Mouse (Mus musculus) neural tube, embryonic 12.5 days (tissue): ENCODE results near the gene Mecom. TPM values are rescaled to one million over a fixed set of nuclear protein-coding genes. Genes with fewer than 3 reads are reported as not detected.

ENCODE experiments used
- ATAC-seq: fragments of 200-750 bp; cut with Nextera tagmentation; 2 replicates; pipeline ENCODE4 v1.8.0; 2017; ENCODE audit warnings: low read depth, mild to moderate bottlenecking, moderate TSS enrichment, moderate library complexity; ENCODE audit not compliant: low FRiP score
- H3K27ac ChIP-seq: fragments of 300-500 bp; sonication (generic); 2 replicates; pipeline ENCODE4 v1.5.1; 2016
- H3K27me3 ChIP-seq: fragments of 300-500 bp; sonication (generic); replicated peaks from 2 replicates; pipeline ENCODE4 v1.6.1; 2016; ENCODE audit warnings: mild to moderate bottlenecking
- H3K36me3 ChIP-seq: fragments of 300-500 bp; sonication (generic); 2 replicates; pipeline ENCODE4 v1.6.1; 2016; ENCODE audit warnings: mild to moderate bottlenecking
- H3K4me1 ChIP-seq: fragments of 300-500 bp; sonication (generic); 2 replicates; pipeline ENCODE4 v1.6.1; 2016
- H3K4me2 ChIP-seq: fragments of 300-500 bp; sonication (generic); replicated peaks from 2 replicates; pipeline ENCODE4 v1.6.1; 2016; ENCODE audit warnings: mild to moderate bottlenecking
- H3K4me3 ChIP-seq: fragments of 300-500 bp; sonication (generic); 2 replicates; pipeline ENCODE4 v1.5.1; 2016
- H3K9ac ChIP-seq: fragments of 300-500 bp; sonication (generic); 2 replicates; pipeline ENCODE4 v1.6.1; 2016; ENCODE audit warnings: mild to moderate bottlenecking
- H3K9me3 ChIP-seq: fragments of 300-500 bp; sonication (generic); 2 replicates; pipeline ENCODE4 v1.6.1; 2016; ENCODE audit warnings: mild to moderate bottlenecking
- WGBS: fragments of 180-500 bp; shearing (Covaris S2); methylation state at CpG from one replicate; pipeline ENCODE4 v1.1.7; 2016; 5-methylcytosine and 5-hydroxymethylcytosine counted together
- polyA plus RNA-seq: library from polyadenylated mRNA; unstranded; fragments of >200 nt; fragmentation: Nextera tagmentation; extraction: Ambion mirVana; gene quantifications from 2 replicates; pipeline ENCODE4 v1.2.1, GENCODE M21; 2016

The Mecom gene
- polyA plus RNA-seq, 1 experiment from 2014 or later: 16.1 TPM

DNA sequence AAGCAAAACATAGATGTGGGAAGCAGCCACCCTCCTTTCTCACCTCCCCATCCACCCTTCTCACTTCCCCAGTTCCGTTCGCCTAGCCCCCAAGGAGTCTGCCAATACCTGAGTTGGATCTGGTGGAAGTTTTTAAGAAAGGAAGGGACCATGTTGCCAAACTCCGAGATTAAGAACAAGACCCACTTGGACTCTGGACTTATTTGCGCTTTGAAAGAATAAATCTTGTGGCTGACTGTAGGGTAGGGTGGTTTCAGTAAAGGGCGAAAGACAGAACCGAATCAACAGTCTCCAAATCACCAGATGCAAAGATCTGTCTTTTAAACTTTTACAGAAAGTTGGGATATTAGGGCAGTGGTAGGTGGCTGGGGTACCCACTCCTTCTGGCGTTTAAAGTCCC lies 36.0 kb downstream of the Mecom start:
- Histone ChIP-seq H3K9ac (no peak overlapping the region), H3K4me1 (peaks cover 42% of the 10 kb centered on the region), H3K4me3 (no peak overlapping the region), H3K27me3 (peaks cover 75% of the 10 kb centered on the region), H3K9me3 (no peaks in the 10 kb centered on the region), H3K27ac (no peak overlapping the region), H3K36me3 (no peaks in the 10 kb centered on the region), H3K4me2 (no peak overlapping the region)
- ATAC-seq: no peak
- 6% methylated on average over 7 of the region's 7 CpGs for WGBS

DNA sequence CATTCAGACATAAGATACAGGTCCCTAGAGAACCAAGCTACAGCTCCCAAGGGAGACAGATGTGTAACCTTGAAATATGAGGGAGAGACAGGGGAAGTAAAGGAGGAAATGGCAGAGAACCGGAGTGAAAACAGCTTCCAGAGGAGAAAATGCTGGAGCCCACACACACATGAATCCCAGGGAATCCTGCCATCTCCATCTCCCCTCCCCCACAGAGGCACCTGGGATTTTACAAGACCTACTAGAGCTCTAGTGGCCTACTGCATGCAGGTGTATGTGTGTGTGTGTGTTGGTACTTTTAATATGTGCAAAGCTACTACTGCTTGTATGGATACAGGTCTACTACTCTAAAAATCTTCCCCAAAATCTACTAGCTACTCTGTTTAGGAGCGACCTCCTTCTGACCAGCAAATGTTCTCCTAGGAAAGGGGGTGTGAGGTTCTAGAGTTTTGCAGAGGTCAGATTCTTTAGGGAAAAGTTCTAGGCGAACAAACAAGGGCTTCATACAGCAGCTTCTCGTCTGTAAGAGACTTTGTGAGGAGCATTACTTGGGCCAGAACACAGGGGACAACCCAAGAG lies 36.7 kb downstream of the Mecom start:
- 8% methylated on average over 4 of the region's 4 CpGs for WGBS
- Histone ChIP-seq H3K27ac (no peak overlapping the region), H3K36me3 (no peaks in the 10 kb centered on the region), H3K27me3 (peaks cover 70% of the 10 kb centered on the region), H3K9me3 (no peaks in the 10 kb centered on the region), H3K9ac (no peak overlapping the region), H3K4me1 (peaks cover 45% of the 10 kb centered on the region), H3K4me2 (no peak overlapping the region), H3K4me3 (no peak overlapping the region)
- ATAC-seq: no peak

DNA sequence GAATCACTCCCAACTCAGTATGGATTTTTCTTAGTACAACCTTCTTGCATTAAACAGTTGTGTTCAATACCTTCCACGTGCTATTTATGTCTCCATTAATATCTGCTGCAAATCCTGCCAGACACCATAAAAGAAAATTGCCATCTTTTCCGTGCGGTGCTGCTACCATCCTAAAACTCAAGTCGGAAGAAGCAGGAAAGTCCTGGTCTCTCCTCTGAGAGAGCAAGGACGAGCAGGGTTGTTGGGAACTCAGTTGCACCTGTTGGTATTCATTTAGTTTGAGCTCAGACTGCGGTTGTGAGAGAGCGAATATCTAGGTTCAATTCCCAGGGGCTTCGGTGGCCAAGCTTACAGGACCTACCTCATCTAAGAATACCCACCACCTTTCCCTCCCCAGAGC lies 37.2 kb downstream of the Mecom start:
- no peaks in the 10 kb centered on the region for H3K36me3 ChIP-seq
- H3K27ac ChIP-seq: no peak overlapping the region
- no peaks in the 10 kb centered on the region for H3K9me3 ChIP-seq
- H3K27me3 ChIP-seq: peaks cover 70% of the 10 kb centered on the region
- H3K9ac ChIP-seq: no peak overlapping the region
- 2% methylated on average over 8 of the region's 8 CpGs for WGBS
- no peak overlapping the region for H3K4me3 ChIP-seq
- H3K4me1 ChIP-seq: peaks cover 45% of the 10 kb centered on the region
- H3K4me2 ChIP-seq: 0 out of 2 replicates have a peak overlapping the region, but pooled peaks have one; percentile 89
- ATAC-seq: no peak

DNA sequence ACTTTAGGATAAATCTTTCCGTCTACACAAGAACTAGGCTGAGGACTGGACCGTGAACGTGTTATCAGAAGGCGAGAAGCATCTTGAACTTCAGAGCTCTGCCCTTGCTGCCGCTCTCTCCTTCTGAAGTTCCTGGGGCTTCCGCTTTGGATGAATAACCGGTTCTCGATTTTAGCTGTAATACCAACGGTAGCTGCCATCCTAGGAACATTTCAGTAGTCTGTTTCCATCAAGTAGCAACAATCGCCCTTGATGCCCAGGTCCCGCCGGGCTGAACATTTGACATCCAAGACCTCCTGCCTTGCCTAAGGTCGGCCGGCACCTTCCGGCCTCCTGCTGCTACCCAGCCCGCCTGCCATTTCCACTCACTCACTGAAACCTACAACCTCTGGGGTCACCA lies 37.7 kb downstream of the Mecom start:
- under 1% methylated on average over 16 of the region's 16 CpGs for WGBS
- Histone ChIP-seq H3K9ac (no peak overlapping the region), H3K4me1 (peaks cover 42% of the 10 kb centered on the region), H3K27me3 (peaks cover 70% of the 10 kb centered on the region), H3K36me3 (no peaks in the 10 kb centered on the region), H3K9me3 (no peaks in the 10 kb centered on the region), H3K27ac (no peak overlapping the region), H3K4me2 (peak overlapping the region; percentile 89), H3K4me3 (0 out of 2 replicates have a peak overlapping the region, but pooled peaks have one; percentile 3)
- no peak for ATAC-seq

DNA sequence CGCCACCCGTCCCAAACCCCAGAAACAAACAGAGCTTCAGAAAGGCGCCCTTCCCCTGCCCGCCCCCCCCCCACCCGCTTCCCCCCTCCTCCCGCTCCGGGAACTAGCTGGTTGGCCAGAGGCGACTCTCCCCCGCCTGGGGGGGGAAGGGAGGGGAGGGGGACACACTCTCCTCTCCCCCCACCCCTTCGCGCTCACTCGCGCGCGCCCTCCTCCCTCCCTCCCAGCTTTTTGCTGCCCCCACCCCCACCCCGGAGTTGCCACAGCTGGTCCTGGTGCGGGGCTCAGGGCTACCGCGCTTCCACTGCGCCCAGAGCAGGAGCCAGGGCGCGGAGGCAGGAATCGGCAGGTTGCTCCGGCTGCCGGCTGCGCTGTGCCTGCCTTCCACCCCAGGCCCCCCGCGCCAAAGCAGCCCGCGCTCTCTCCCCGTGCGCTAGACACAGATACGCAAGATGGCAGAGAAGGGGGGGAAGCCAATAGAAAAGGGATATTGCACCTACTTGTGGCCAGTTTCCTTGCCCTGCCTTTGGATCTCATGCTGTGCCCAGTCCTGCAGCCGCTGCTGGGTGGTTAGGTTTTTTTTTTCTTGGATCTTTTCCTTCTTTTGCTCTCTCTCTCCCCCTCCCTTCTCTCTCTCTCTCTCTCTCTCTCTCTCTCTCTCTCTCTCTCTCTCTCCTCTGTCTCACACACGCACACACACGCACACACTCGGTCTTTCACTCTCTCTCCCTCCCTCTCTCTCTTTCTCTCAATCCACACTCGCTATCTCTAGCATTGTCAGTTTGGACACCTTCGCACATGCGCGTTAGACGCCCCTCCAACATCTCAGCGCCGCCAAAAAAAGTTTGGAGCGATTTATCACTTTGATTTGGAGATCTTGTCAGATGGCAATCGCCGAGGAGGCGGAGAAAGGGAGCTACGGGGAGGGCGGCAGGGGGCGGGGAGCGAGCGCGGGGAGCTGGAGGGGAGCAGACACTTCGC lies 38.6 kb downstream of the Mecom start:
- Histone ChIP-seq H3K36me3 (no peaks in the 10 kb centered on the region), H3K4me2 (peak overlapping the region; percentile 89), H3K27me3 (peaks cover 76% of the 10 kb centered on the region), H3K9me3 (no peaks in the 10 kb centered on the region), H3K4me1 (peaks cover 36% of the 10 kb centered on the region), H3K9ac (peak overlapping the region; percentile 61), H3K27ac (0 out of 2 replicates have a peak overlapping the region, but pooled peaks have one; percentile 37), H3K4me3 (peak overlapping the region; percentile 59)
- ATAC-seq: peak; percentile 46
- under 1% methylated on average over 51 of the region's 55 CpGs for WGBS

DNA sequence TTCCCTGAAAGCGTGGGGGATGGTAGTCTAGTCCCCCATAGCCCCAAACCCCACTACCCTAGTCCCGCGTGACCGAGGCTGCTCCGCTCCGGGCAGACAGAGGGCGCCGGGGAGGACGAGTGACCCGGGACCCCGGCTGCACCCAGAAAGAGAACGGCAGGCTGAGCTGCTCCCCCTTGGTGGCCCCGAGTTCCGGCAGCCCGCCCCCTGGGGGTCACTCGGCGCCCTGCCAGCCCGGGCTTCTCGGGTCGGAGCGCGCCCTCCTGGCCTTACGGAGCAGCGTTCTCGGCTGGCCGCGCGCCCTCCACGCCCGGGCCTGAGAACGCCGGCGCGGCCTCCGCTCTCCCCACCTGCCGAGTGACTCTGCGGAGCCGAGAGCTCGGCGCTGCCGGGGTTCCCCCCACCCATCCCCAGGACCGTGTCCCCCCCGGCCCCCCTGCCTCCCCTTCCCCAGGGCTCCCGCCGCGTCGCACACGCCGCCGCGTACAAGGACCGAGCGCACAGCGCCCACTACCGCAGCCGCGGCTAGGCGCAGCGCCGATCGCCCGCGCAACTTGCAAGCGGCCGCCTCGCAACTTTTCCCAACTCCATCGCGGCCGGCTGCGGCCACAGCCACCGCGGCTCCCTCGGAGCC lies 39.4 kb downstream of the Mecom start:
- peak; percentile 76 for ATAC-seq
- Histone ChIP-seq H3K4me1 (peaks cover 28% of the 10 kb centered on the region), H3K27me3 (peaks cover 78% of the 10 kb centered on the region), H3K27ac (peak overlapping the region; percentile 37; the same call in 1 of the 2 replicates), H3K9ac (peak overlapping the region; percentile 61), H3K4me3 (peak overlapping the region; percentile 59), H3K4me2 (peak overlapping the region; percentile 89), H3K9me3 (no peaks in the 10 kb centered on the region), H3K36me3 (no peaks in the 10 kb centered on the region)
- under 1% methylated on average over 73 of the region's 73 CpGs for WGBS

DNA sequence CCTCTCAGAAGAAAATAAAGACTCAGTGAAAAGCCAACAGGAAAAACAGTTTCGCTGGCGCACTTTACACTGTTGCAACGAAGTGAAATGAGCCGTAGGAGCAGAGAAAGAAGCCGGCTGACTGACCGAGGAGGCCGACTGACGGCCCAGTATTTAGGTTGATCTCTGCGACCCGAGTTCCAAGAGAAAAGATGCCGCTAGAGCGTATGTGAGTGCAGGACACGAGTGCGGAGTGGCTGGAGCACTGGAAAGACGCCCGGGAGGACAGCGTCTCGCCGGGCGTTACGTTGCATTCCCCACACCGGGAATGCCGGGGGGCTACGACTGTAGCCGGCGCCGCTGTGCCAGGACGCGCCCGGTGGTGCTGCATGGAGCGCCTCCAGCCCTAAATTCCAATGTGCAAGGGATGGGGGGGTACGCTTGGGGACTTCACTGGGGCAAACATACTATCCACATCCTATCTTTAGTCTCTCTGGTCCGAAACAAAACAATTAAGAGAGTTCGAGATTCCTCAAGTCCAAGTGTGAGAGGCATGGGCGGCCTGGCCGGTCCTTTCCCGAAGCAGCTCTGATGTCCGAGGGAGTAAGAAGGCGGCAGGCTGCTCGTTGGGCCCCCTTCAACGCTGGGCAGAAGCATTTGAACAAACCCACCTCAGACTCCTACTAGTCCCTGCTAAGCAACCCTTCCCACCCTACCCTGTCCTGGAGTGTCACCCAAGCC lies 40.1 kb downstream of the Mecom start:
- H3K36me3 ChIP-seq: no peaks in the 10 kb centered on the region
- ATAC-seq: peak; percentile 43
- under 1% methylated on average over 41 of the region's 41 CpGs for WGBS
- H3K4me1 ChIP-seq: peaks cover 25% of the 10 kb centered on the region
- H3K27me3 ChIP-seq: peaks cover 71% of the 10 kb centered on the region
- peak overlapping the region; percentile 37; the same call in 1 of the 2 replicates for H3K27ac ChIP-seq
- peak overlapping the region; percentile 61 for H3K9ac ChIP-seq
- peak overlapping the region; percentile 89 for H3K4me2 ChIP-seq
- peak overlapping the region; percentile 59 for H3K4me3 ChIP-seq
- H3K9me3 ChIP-seq: no peaks in the 10 kb centered on the region

DNA sequence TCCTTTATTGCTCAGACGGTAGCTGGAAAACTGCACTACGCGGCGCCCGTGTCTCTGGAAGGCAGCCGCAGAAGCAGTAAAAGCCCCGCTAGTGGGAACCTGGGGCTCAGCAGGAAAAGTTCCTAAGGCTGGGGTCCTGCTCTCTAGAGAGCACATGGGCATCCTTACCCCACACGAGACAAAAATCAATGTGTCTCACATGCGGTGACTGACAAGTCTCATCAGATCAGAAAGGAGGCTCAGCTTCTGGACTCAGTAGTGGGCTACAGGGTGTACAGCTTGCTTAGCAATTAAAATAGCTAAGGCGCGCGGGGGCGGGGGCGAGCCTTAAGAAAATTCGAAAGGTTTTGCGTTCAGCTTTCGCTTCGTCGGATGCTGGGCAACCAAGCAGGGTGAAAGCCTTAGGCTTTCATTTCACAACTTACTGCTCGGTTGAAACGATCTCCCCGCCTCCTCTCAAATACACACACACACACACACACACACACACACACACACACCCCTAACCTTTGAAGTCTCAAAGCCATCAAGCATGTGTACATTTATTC lies 40.7 kb downstream of the Mecom start:
- H3K27me3 ChIP-seq: peaks cover 65% of the 10 kb centered on the region
- no peak for ATAC-seq
- H3K4me1 ChIP-seq: peaks cover 25% of the 10 kb centered on the region
- H3K27ac ChIP-seq: no peak overlapping the region
- no peaks in the 10 kb centered on the region for H3K9me3 ChIP-seq
- WGBS: under 1% methylated on average over 22 of the region's 22 CpGs
- H3K4me3 ChIP-seq: peak overlapping the region; percentile 59
- no peaks in the 10 kb centered on the region for H3K36me3 ChIP-seq
- peak overlapping the region; percentile 61 for H3K9ac ChIP-seq
- H3K4me2 ChIP-seq: peak overlapping the region; percentile 89

DNA sequence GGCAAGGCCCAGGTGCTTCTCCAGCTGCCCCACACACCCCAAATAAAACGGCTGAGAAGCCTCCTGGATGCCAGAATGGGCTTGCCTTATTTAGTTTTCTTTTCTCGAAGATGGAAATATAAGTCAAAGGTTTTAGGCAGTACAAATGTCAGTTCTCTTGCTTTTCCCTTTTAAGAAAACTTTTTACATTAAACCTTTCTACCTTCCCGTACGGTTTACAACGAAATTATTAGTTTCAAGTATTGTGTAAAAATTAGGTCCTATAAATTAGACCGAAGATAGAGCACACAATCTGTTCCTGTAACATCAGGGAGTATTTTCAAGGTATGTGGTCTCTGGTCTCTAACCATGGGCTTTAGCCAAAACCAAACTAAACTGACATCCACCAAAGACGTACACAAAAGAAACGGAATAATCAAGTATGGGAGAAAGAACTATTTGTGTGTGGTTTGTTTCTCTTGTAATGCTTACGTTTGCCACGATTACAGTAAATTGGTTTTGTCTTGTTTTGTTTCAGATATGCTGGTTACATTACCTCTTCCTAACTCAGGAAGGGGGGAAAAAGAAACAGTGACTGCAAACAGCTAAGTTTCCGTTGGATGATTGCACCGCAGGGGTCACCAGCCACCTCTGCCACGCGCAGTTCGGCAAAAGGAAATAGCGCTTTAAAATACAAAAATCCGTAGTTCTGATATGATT lies 41.3 kb downstream of the Mecom start:
- Histone ChIP-seq H3K9me3 (no peaks in the 10 kb centered on the region), H3K4me1 (peaks cover 25% of the 10 kb centered on the region), H3K36me3 (no peaks in the 10 kb centered on the region), H3K9ac (peak overlapping the region; percentile 38; the same call in 1 of the 2 replicates), H3K27me3 (peaks cover 59% of the 10 kb centered on the region), H3K4me2 (peak overlapping the region; percentile 89), H3K4me3 (peak overlapping the region; percentile 59), H3K27ac (no peak overlapping the region)
- 3% methylated on average over 17 of the region's 17 CpGs for WGBS
- no peak for ATAC-seq

DNA sequence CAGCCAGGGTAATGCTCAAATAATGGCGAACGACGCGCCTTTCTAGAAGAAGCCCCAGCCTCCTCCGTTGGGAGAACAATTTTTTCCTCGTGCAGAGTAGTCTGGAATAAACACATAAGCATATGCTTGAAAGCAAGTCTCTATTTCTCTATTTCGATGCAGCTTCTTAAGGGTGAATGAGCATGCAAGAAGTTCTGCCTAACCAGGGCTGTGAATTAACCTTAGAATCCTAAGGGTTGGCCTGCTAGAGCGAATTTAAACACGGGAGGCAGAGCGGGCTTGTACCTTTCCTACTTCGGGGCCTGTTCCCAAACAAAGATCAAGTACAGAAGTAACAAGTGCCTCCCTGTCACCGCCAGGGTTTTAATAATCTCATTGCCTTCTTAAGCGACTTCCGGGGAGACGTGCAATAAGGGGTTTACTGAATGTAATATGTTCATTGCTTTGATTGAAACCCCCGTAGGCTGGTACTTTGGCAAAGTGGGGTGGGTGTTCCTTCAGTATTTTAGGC lies 42.0 kb downstream of the Mecom start:
- Histone ChIP-seq H3K27me3 (peaks cover 52% of the 10 kb centered on the region), H3K4me2 (0 out of 2 replicates have a peak overlapping the region, but pooled peaks have one; percentile 12), H3K4me1 (peaks cover 25% of the 10 kb centered on the region), H3K27ac (no peak overlapping the region), H3K36me3 (no peaks in the 10 kb centered on the region), H3K9me3 (no peaks in the 10 kb centered on the region), H3K9ac (no peak overlapping the region), H3K4me3 (no peak overlapping the region)
- no peak for ATAC-seq
- 10% methylated on average over 16 of the region's 16 CpGs for WGBS

DNA sequence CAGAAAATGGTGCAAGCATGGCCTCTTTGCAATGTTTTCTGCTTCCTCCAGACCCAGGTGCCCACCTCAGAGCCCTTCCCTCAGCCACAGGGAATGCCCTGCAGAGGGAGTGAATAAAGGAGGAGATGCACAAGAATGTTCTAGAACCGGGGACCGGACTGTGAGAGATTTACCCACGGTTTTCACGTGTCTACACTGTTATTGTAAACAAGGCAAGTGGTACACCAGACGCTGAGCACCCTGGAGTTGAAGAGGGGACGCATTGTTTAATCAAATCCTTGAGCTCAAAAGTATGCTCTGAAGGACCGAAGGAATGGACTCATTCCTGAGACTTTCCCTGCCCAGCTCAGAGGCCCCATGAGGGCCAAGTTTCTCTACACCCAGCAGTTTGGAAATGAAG lies 43.2 kb downstream of the Mecom start:
- no peaks in the 10 kb centered on the region for H3K36me3 ChIP-seq
- H3K9me3 ChIP-seq: no peaks in the 10 kb centered on the region
- no peak overlapping the region for H3K4me2 ChIP-seq
- 40% methylated on average over 7 of the region's 7 CpGs for WGBS
- H3K27ac ChIP-seq: no peak overlapping the region
- no peak overlapping the region for H3K4me3 ChIP-seq
- no peak overlapping the region for H3K9ac ChIP-seq
- H3K4me1 ChIP-seq: peaks cover 22% of the 10 kb centered on the region
- no peak for ATAC-seq
- peaks cover 40% of the 10 kb centered on the region for H3K27me3 ChIP-seq
